Mouse (Mus musculus): ENCODE measurements around the gene H2afv.
"Not testable (repeated sequence)": the region's sequence is repeated elsewhere in the genome, so short reads cannot be mapped to it uniquely, and the experiment has no call there.

H2afv gene

DNA sequence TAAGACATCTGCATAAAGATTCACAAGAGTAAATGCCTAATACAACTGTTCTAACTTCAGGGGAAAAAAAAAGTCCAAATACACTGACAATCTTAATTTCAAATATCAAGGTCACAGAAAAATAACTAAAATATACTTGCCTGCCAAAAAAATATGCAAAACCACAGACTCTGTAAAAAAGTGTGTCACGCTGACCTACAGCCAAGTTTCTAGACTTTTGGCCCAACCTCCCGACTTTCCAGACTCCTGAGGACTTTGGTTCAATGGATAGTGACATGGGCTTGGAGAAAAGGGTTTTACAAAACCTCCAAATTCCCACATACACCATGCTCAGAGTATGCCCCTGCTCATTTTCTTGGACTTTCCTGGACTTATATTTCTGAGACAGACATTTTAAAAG is 24.3 kb upstream of the H2afv start:
- DNase-seq (ENCODE audit: low spot score), result no peak

GRCm38 (mm10) chr11:6465122-6465521 is 20.9 kb upstream of the H2afv start:
- DNase-seq (ENCODE audit: low spot score), result peak; percentile 65

DNA sequence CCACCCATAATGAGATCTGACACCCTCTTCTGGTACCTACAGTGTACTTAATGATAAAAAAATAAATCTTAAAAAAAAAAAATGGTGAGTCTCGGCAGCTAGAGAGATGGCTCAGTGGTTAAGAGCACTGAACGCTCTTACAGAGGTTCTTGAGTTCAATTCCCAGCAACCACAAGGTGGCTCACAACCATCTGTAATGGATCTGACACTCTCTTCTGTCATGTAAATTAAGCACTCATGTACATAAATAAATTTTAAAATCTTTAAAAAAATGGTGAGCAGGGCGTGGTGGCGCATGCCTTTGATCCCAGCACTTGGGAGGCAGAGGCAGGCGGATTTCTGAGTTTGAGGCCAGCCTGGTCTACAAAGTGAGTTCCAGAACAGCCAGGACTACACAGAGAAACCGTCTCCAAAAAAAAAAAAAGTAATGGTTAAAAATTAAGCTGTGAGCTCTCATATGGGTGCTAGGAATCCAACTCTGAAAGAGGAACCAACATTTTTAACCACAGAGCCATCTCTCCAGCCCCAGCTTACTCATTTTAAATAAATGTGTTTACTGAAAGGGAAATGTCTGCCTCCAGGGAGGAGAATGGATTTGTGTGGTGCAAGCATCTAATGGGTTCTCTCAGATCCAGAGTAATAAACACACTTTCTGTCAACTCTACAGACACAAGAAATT is 19.1 kb upstream of the H2afv start:
- DNase-seq (ENCODE audit: low spot score), result no peak

DNA sequence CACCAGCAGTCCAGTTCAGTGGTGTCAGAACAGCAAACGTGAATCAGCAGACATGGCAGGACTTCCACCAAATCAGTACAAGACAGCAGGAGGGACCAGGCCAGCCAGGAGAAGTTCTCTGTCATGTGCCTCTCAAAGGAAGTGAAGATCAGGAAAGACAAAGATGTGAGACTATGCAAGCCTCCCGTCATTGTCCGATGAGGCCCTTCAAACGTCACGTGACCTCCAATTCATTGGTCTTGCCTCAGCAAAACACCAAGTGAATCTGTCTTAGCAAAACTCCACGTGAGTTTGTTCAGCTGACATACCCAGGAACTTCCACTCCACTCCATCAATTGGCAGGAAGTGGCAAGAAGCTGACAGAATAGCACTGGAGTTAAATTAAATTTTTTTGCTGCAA is 11.8 kb upstream of the H2afv start:
- no peak for DNase-seq (ENCODE audit: low spot score)

GRCm38 (mm10) chr11:6448155-6448554 is 3.9 kb upstream of the H2afv start:
- not testable (repeated sequence) for DNase-seq (ENCODE audit: low spot score)

DNA sequence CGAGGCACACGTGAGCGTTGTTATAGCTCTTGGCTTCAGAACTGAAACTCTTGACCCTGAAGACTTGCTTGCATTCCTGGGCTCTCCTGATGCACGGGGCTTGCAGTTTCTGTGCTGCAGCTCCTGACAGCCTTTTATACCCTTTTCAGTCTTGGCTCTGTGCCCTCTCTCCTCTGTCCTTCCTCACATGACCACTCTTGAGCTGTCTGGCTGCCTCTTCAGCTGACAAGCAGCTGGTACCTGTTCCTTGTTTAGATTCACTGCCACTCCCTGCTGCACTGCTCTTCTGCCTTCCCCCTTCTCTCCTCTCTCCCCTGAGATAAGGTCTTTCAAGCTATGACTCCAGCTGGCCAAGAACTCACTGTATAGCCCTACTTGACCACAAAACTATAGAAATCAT is 3.2 kb upstream of the H2afv start:
- DNase-seq (ENCODE audit: low spot score), result no peak

DNA sequence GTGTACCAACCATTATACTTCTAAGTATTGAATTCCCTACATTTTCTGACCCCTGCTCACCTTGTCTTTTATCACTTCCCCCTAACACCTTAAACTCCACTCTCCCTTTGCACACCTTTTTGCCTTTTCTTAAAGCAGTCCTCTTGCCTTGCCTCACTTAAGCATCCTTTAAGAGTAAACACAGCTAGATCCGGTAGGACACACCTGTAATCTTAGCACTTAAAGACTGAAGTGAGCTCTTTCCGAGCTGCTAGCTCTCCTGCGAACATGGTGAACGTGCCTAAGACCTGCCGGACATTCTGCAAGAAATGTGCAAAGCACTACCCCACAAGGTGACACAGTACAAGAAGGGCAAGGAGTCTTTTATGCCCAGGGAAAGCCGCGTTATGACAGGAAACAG is 1.7 kb upstream of the H2afv start:
- DNase-seq (ENCODE audit: low spot score), result no peak

DNA sequence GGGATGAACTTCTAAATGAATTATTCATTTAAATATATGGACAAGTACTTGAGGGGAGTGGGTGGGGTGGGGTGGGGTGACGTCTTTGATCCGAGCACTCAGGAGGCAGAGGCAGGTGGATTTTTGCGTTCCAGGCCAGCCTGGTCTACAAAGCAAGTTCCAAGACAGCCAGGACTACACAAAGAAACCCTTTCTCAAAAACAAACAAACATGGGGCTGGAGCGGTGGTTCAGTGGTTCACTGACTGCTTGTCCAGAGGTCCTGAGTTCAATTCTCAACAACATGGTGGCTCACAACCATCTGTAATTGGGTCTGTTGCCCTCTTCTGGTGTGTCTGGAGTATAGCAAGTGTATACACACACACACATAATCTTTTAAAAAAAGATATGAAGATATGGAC is 1.2 kb upstream of the H2afv start:
- DNase-seq (ENCODE audit: low spot score), result no peak

DNA sequence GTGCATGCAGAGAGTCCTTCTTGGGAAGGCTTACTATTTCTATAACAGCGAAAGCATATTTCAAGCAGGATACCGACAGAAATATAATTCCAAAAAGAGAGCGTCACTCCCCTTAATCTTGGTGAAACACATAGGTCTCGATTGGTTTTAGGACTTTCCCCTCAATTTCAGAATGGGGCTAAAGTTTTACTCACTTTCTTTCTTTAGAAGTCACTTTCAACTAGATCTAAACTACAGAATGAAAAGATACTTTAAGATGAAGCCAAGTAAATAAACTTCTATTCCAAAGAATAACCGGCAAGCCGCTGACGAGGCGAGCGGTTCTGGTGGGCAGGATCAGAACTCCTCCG is 541 bp downstream of the H2afv start:
- no peak for DNase-seq (ENCODE audit: low spot score)

DNA sequence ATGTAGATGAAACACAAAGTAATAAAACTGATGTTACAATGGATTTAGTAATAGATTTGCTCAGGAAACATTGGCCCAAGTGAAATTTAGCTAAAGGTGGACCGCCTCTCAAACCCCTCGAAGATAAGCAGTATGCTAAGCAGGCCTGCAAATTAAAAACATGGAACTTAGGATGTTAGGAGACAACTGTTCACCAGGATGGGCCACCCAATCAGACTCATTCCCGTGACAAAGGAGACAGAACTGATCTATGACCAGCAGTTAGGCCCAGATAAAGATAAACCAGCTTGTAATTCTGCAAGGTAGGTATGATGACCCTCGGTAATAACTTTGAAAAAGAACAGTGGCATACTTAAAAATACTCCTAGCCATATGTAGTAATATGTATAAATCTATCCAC is 1.1 kb downstream of the H2afv start:
- DNase-seq (ENCODE audit: low spot score), result no peak

- no peak for DNase-seq (ENCODE audit: low spot score)
These were observed 1.7 kb downstream of the H2afv start for GRCm38 (mm10) chr11:6442566-6442965.

DNA sequence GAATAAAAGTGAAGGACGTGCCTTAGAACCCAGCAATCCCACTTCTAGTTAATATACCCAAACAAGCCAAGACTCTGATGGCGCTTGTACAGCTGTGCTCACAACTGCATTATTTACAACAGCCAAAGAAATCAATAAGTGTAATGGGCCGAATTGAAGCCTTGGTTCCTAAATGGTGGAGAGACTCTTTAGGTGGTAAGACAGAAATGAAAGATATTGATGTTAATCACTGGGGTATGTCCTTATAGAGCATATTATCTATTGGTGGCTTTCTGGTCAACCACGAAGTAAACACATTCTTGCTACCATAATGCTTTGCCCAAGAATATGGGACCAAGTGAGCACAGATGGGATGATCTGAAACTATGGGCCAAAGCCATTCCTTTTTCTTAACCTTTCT is 4.1 kb downstream of the H2afv start:
- no peak for DNase-seq (ENCODE audit: low spot score)

- no peak for DNase-seq (ENCODE audit: low spot score)
These were observed 6.6 kb downstream of the H2afv start for GRCm38 (mm10) chr11:6437667-6438066.

DNA sequence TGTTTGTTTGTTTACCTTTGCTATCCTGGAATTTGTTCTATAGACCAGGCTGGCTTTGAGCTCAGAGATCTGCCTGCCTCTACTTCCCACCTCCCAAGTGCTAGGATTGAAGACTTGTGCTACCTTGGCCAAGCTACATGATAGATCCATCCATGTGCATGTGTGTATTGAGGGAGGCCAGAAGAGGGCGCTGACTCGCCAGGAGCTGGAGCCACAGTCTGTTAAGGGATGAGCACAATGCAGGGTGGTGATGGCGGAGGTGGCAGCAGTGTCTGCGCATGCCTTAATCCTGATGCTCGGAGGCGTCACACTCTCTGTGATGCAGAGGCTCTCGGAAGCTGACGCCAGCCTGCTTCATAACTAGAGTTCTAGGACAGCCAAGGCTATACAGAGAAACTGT is 7.8 kb downstream of the H2afv start:
- no peak for DNase-seq (ENCODE audit: low spot score)

- no peak for DNase-seq (ENCODE audit: low spot score)
These were observed 14.1 kb downstream of the H2afv start for GRCm38 (mm10) chr11:6430186-6430585.

- DNase-seq (ENCODE audit: low spot score), result no peak
These were observed 23.4 kb downstream of the H2afv start for GRCm38 (mm10) chr11:6420722-6421350.

GRCm38 (mm10) chr11:6420283-6420703 is 23.9 kb downstream of the H2afv start:
- no peak for DNase-seq (ENCODE audit: low spot score)

DNA sequence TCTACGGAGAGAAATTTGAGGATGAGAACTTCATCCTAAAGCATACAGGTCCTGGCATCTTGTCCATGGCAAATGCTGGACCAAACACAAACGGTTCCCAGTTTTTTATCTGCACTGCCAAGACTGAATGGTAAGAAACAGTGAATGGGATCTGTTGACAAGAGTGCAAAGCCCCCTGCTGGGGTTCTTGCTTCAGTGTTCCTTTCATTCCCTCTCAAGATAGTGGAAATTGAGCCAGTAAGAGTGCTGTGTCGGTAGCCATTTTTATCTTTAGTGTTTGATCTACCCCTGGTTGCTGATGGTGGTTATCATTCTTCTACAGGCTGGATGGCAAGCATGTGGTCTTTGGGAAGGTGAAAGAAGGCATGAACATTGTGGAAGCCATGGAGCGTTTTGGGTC is 25.1 kb downstream of the H2afv start:
- not testable (repeated sequence) for DNase-seq (ENCODE audit: low spot score)

- DNase-seq (ENCODE audit: low spot score), result no peak
These were observed 25.5 kb downstream of the H2afv start for GRCm38 (mm10) chr11:6418751-6419150.

GRCm38 (mm10) chr11:6417490-6417889 is 26.8 kb downstream of the H2afv start:
- no peak for DNase-seq (ENCODE audit: low spot score)

DNA sequence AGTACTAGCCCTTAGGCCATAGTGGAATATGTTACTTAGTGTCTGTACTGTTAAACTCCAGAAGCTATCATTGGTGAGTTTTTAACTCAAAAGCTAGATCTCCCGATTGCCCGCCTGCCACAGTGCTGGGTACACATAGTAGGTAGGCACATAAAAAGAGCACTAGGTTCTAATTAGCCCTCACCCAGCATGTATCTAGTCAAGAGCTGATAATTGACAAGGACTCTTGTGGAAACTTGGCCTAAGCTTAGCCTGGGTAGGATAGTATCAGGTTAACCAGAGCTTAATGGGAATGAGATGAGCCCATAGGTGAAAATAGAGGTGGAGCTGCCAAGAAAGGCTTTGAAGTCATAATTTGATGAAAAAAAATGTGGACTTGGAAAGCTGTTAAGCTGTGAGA is 27.2 kb downstream of the H2afv start:
- no peak for DNase-seq (ENCODE audit: low spot score)

DNA sequence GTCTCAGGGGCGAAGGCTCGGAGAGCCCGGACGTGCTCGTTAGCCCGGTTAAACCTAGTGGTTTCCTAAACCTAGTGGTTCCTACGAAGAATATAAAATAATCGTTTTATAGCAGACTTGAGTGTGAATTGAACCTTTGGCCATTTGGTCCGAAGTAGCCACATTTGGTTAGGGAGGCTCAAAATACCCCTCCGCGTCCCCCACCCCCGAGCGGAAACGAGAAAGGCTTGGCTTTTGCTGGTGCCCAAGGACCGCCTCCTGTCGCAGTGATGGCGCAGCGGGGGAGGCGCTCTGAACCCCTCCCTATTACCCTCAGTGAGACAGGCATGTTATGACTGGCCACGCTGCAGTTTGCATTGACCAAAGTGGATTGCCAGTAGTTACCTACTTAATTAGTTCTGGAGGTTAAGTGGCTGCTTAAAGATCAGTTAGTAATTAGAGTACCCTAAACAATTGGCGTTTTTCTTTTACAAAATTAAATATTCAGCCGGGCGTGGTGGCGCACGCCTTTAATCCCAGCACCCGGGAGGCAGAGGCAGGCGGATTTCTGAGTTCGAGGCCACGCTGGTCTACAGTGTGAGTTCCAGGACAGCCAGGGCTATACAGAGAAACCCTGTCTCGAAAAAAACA is 27.7 kb downstream of the H2afv start:
- DNase-seq (ENCODE audit: low spot score), result peak; percentile 85

DNA sequence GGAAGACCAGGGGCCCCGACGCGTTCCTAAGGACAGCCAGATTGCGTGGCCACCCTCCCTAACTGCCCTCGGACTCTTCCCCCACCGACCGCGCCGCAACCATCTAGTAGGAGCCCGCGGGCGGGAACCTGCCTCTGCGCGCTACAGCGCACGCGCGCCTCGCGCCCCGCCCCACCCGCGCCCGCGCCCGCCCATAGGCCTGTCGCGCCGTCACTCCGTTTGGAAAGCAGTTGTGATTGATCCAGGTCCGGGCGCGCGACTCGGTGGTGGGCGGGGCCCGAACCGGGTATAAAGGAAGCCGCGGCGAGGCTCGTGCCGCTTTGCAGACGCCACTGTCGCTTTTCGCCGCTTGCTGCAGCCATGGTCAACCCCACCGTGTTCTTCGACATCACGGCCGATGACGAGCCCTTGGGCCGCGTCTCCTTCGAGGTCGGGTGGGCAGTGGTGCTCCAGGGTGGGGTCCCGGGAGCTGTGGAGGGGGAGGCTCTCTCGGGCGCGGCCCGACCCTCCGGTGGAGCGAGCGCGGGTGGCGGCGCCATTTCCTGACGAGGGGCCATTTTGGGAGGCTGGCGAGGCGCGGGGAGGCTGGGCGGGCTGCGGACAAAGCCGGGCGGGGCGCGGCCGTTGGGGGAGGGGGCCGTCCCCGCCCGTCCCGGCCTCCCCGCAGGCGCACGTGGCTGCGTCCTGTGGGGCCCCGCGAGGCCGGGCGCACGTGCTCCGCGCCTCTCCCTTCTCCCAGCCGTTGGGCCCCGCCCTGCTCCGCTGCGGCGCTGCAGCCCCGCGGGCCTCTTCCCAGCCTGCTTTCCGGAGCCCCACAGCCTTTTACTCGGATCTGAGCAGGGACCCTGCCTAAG is 28.5 kb downstream of the H2afv start:
- DNase-seq (ENCODE audit: low spot score), result peak; percentile 99
